Mouse (Mus musculus): ENCODE results near the gene Otub1. TPM values are rescaled to one million over a fixed set of nuclear protein-coding genes. Genes with fewer than 3 reads are reported as not detected.

Otub1 gene
- polyA plus RNA-seq, 1 experiment from 2014 or later = 121 TPM

GRCm38 (mm10) chr19:7191639-7192038 is 14.5 kb downstream of the Otub1 start:
- WGBS = 45% methylated on average over 6 of the region's 6 CpGs
- no peak for TF ChIP-seq CTCF (IDR thresholded peaks at IDR 0.05; ENCODE audit: low read depth)
- TF ChIP-seq EP300 (optimal IDR thresholded peaks at IDR 0.05) = no peak
- no peak for DNase-seq (ENCODE audit: low spot score)
- Histone ChIP-seq H3K9ac (ENCODE audit: low read length) (no peak overlapping the region), H3K9me3 (ENCODE audit: control insufficient read depth, low read length) (no peaks in the 10 kb centered on the region), H3K27me3 (ENCODE audit: control insufficient read depth, insufficient read depth, low read length) (no peaks in the 10 kb centered on the region), H3K4me1 (replicated peaks; ENCODE audit: control insufficient read depth, insufficient read depth) (no peaks in the 10 kb centered on the region), H3K36me3 (ENCODE audit: control insufficient read depth, insufficient read depth, low read length) (no peaks in the 10 kb centered on the region), H3K4me2 (replicated peaks; ENCODE audit: low read depth) (no peak overlapping the region), H3K4me3 (ENCODE audit: low read depth, low read length) (no peak overlapping the region), H3K27ac (replicated peaks) (no peak overlapping the region)
- no peak for ATAC-seq (ENCODE audit: low FRiP score, low TSS enrichment)

GRCm38 (mm10) chr19:7190986-7191385 is 15.1 kb downstream of the Otub1 start:
- no peaks in the 10 kb centered on the region for H3K36me3 ChIP-seq (ENCODE audit: control insufficient read depth, insufficient read depth, low read length)
- no peak overlapping the region for H3K4me2 ChIP-seq (replicated peaks; ENCODE audit: low read depth)
- no peaks in the 10 kb centered on the region for H3K4me1 ChIP-seq (replicated peaks; ENCODE audit: control insufficient read depth, insufficient read depth)
- H3K4me3 ChIP-seq (ENCODE audit: low read depth, low read length) = no peak overlapping the region
- no peak for DNase-seq (ENCODE audit: low spot score)
- TF ChIP-seq CTCF (IDR thresholded peaks at IDR 0.05; ENCODE audit: low read depth) (no peak), EP300 (optimal IDR thresholded peaks at IDR 0.05) (no peak)
- H3K27me3 ChIP-seq (ENCODE audit: control insufficient read depth, insufficient read depth, low read length) = no peaks in the 10 kb centered on the region
- 44% methylated on average over 5 of the region's 5 CpGs for whole genome bisulfite sequencing
- no peak for ATAC-seq (ENCODE audit: low FRiP score, low TSS enrichment)
- H3K27ac ChIP-seq (replicated peaks) = no peak overlapping the region
- no peaks in the 10 kb centered on the region for H3K9me3 ChIP-seq (ENCODE audit: control insufficient read depth, low read length)
- H3K9ac ChIP-seq (ENCODE audit: low read length) = no peak overlapping the region

- ATAC-seq (ENCODE audit: low FRiP score, low TSS enrichment) (no peak), DNase-seq (ENCODE audit: low spot score) (no peak)
- Histone ChIP-seq H3K27me3 (ENCODE audit: control insufficient read depth, insufficient read depth, low read length) (no peaks in the 10 kb centered on the region), H3K27ac (replicated peaks) (no peak overlapping the region), H3K9ac (ENCODE audit: low read length) (no peak overlapping the region), H3K4me2 (replicated peaks; ENCODE audit: low read depth) (no peak overlapping the region), H3K36me3 (ENCODE audit: control insufficient read depth, insufficient read depth, low read length) (no peaks in the 10 kb centered on the region), H3K4me3 (ENCODE audit: low read depth, low read length) (no peak overlapping the region), H3K4me1 (replicated peaks; ENCODE audit: control insufficient read depth, insufficient read depth) (no peaks in the 10 kb centered on the region), H3K9me3 (ENCODE audit: control insufficient read depth, low read length) (no peaks in the 10 kb centered on the region)
- 77% methylated on average over 4 of the region's 4 CpGs for WGBS
- TF ChIP-seq CTCF (IDR thresholded peaks at IDR 0.05; ENCODE audit: low read depth) (no peak), EP300 (optimal IDR thresholded peaks at IDR 0.05) (no peak)
These were observed 17.1 kb downstream of the Otub1 start for GRCm38 (mm10) chr19:7189026-7189425.

- no peaks in the 10 kb centered on the region for H3K27me3 ChIP-seq (ENCODE audit: control insufficient read depth, insufficient read depth, low read length)
- no peak overlapping the region for H3K4me3 ChIP-seq (ENCODE audit: low read depth, low read length)
- no peak overlapping the region for H3K4me2 ChIP-seq (replicated peaks; ENCODE audit: low read depth)
- ATAC-seq (ENCODE audit: low FRiP score, low TSS enrichment) (no peak), DNase-seq (ENCODE audit: low spot score) (no peak)
- 58% methylated on average over 5 of the region's 5 CpGs for WGBS
- H3K36me3 ChIP-seq (ENCODE audit: control insufficient read depth, insufficient read depth, low read length) = no peaks in the 10 kb centered on the region
- TF ChIP-seq CTCF (IDR thresholded peaks at IDR 0.05; ENCODE audit: low read depth) = no peak
- no peak for TF ChIP-seq EP300 (optimal IDR thresholded peaks at IDR 0.05)
- H3K9ac ChIP-seq (ENCODE audit: low read length) = no peak overlapping the region
- H3K9me3 ChIP-seq (ENCODE audit: control insufficient read depth, low read length) = no peaks in the 10 kb centered on the region
- 0 out of 2 replicates have a peak, but pooled peaks cover under 1% of the 10 kb centered on the region for H3K4me1 ChIP-seq (replicated peaks; ENCODE audit: control insufficient read depth, insufficient read depth)
- H3K27ac ChIP-seq (replicated peaks) = no peak overlapping the region
These were observed 19.0 kb downstream of the Otub1 start for GRCm38 (mm10) chr19:7187157-7187556.

GRCm38 (mm10) chr19:7185715-7186291 is 20.3 kb downstream of the Otub1 start:
- Histone ChIP-seq H3K9me3 (ENCODE audit: control insufficient read depth, low read length) (no peaks in the 10 kb centered on the region), H3K36me3 (ENCODE audit: control insufficient read depth, insufficient read depth, low read length) (no peaks in the 10 kb centered on the region), H3K27ac (replicated peaks) (no peak overlapping the region), H3K27me3 (ENCODE audit: control insufficient read depth, insufficient read depth, low read length) (no peaks in the 10 kb centered on the region), H3K9ac (ENCODE audit: low read length) (no peak overlapping the region), H3K4me3 (ENCODE audit: low read depth, low read length) (no peak overlapping the region), H3K4me1 (replicated peaks; ENCODE audit: control insufficient read depth, insufficient read depth) (0 out of 2 replicates have a peak, but pooled peaks cover 3% of the 10 kb centered on the region), H3K4me2 (replicated peaks; ENCODE audit: low read depth) (no peak overlapping the region)
- no peak for ATAC-seq (ENCODE audit: low FRiP score, low TSS enrichment)
- WGBS = 24% methylated on average over 18 of the region's 18 CpGs
- TF ChIP-seq CTCF (IDR thresholded peaks at IDR 0.05; ENCODE audit: low read depth) = no peak
- no peak for TF ChIP-seq EP300 (optimal IDR thresholded peaks at IDR 0.05)
- no peak for DNase-seq (ENCODE audit: low spot score)

GRCm38 (mm10) chr19:7185059-7185458 is 21.1 kb downstream of the Otub1 start:
- TF ChIP-seq EP300 (optimal IDR thresholded peaks at IDR 0.05) (no peak), CTCF (IDR thresholded peaks at IDR 0.05; ENCODE audit: low read depth) (no peak)
- H3K27ac ChIP-seq (replicated peaks) = no peak overlapping the region
- ATAC-seq (ENCODE audit: low FRiP score, low TSS enrichment) = no peak
- H3K36me3 ChIP-seq (ENCODE audit: control insufficient read depth, insufficient read depth, low read length) = no peaks in the 10 kb centered on the region
- WGBS = 57% methylated on average over 4 of the region's 4 CpGs
- no peaks in the 10 kb centered on the region for H3K27me3 ChIP-seq (ENCODE audit: control insufficient read depth, insufficient read depth, low read length)
- no peak overlapping the region for H3K9ac ChIP-seq (ENCODE audit: low read length)
- H3K4me1 ChIP-seq (replicated peaks; ENCODE audit: control insufficient read depth, insufficient read depth) = 0 out of 2 replicates have a peak, but pooled peaks cover 3% of the 10 kb centered on the region
- no peaks in the 10 kb centered on the region for H3K9me3 ChIP-seq (ENCODE audit: control insufficient read depth, low read length)
- H3K4me2 ChIP-seq (replicated peaks; ENCODE audit: low read depth) = no peak overlapping the region
- DNase-seq (ENCODE audit: low spot score) = no peak
- no peak overlapping the region for H3K4me3 ChIP-seq (ENCODE audit: low read depth, low read length)

Measured in stomach, postnatal 0 days (tissue).